Mouse (Mus musculus): ENCODE measurements around the gene Lipc. TPM values are rescaled to one million over a fixed set of nuclear protein-coding genes. Genes with fewer than 3 reads are reported as not detected.

Lipc gene
- polyA plus RNA-seq, 1 experiment: 0.98 TPM

- Histone ChIP-seq H3K27ac (ENCODE audit: control insufficient read depth, insufficient read depth, low read length) (no peak overlapping the region), H3K4me1 (replicated peaks; ENCODE audit: control insufficient read depth, insufficient read depth, low read length) (no peaks in the 10 kb centered on the region), H3K4me3 (ENCODE audit: control insufficient read depth, insufficient read depth, low read length) (no peak overlapping the region), H3K36me3 (ENCODE audit: control insufficient read depth, insufficient read depth, low read length) (peaks cover 43% of the 10 kb centered on the region), H3K27me3 (ENCODE audit: control insufficient read depth, insufficient read depth, low read length) (no peaks in the 10 kb centered on the region)
- 94% methylated on average over 3 of the region's 3 CpGs for WGBS
- no peak for DNase-seq
- TF ChIP-seq CTCF (IDR thresholded peaks at IDR 0.05; ENCODE audit: borderline replicate concordance, control insufficient read depth, extremely low read depth, insufficient read depth, low read length, poor library complexity): no peak
- no peak for TF ChIP-seq POLR2A (IDR thresholded peaks at IDR 0.05; ENCODE audit: control insufficient read depth, extremely low read depth, insufficient read depth, low read length, poor library complexity)
These were observed 200.4 kb downstream of the Lipc start for GRCm38 (mm10) chr9:70751504-70752222.

Other genes with a start within 250 kb of the Lipc start
- gene Aqp9, start 216.5 kb upstream of the Lipc start, polyA plus RNA-seq (2012; rRNA removed): 1.2 and 1.5 TPM in 2 replicates

All from thymus, adult 2 months (tissue).